Mouse (Mus musculus) bone marrow, adult 2 months (tissue): ENCODE results near the gene Uqcc1. TPM values are rescaled to one million over a fixed set of nuclear protein-coding genes. Genes with fewer than 3 reads are reported as not detected.

Source experiments
- H3K27ac ChIP-seq: fragments of 200-500 bp; 2 replicates; pipeline ENCODE4 v1.5.1; 2012; ENCODE audit warnings: low read depth, mild to moderate bottlenecking, control low read depth, inconsistent platforms, low read length; ENCODE audit not compliant: control insufficient read depth, poor library complexity, insufficient read depth
- H3K4me1 ChIP-seq: fragments of 200-500 bp; 2 replicates; pipeline ENCODE4 v1.6.1; 2011; ENCODE audit warnings: low read length; ENCODE audit not compliant: control insufficient read depth, insufficient read depth
- H3K4me3 ChIP-seq: fragments of 200-500 bp; replicated peaks from 2 replicates; pipeline ENCODE3; 2011; ENCODE audit warnings: mild to moderate bottlenecking, low read depth, low read length, control low read depth; ENCODE audit not compliant: control insufficient read depth
- CTCF ChIP-seq: fragments of 200-500 bp; IDR thresholded peaks from 2 replicates; pipeline ENCODE4 v1.5.1; 2011; ENCODE audit warnings: low read length, control low read depth; ENCODE audit not compliant: control insufficient read depth, insufficient read depth
- POLR2A ChIP-seq: fragments of 200-500 bp; IDR thresholded peaks from 2 replicates; pipeline ENCODE4 v1.6.1; 2011; ENCODE audit warnings: low read depth, mild to moderate bottlenecking, control low read depth, low read length, borderline replicate concordance; ENCODE audit not compliant: control insufficient read depth
- WGBS: fragments of 180-500 bp; shearing (Covaris S2); methylation state at CpG from one replicate; pipeline ENCODE4 v1.1.7; 2018; 5-methylcytosine and 5-hydroxymethylcytosine counted together
- polyA plus RNA-seq: library from polyadenylated mRNA; stranded (reverse); fragments of >200 nt; gene quantifications from 2 replicates; pipeline ENCODE4 v1.2.4, GENCODE M21; 2011; ENCODE audit warnings: low replicate concordance; ENCODE audit not compliant: missing spikeins, insufficient read depth, insufficient read length

Gene Uqcc1
- polyA plus RNA-seq, 1 experiment, result 14.9 TPM

GRCm38 (mm10) chr2:155878964-155879876 is 50.9 kb downstream of the Uqcc1 start:
- peak overlapping the region; percentile 67 for H3K27ac ChIP-seq
- peaks cover 2% of the 10 kb centered on the region; the same call in 1 of the 2 replicates for H3K4me1 ChIP-seq
- no peak for TF ChIP-seq POLR2A
- TF ChIP-seq CTCF, result no peak
- WGBS, result 65% methylated on average over 21 of the region's 21 CpGs
- H3K4me3 ChIP-seq, result no peak overlapping the region

GRCm38 (mm10) chr2:155873636-155874035 is 56.5 kb downstream of the Uqcc1 start:
- TF ChIP-seq POLR2A, result no peak
- no peak for TF ChIP-seq CTCF
- no peak overlapping the region for H3K4me3 ChIP-seq
- H3K27ac ChIP-seq, result no peak overlapping the region
- WGBS, result 80% methylated on average over 6 of the region's 6 CpGs
- H3K4me1 ChIP-seq, result no peaks in the 10 kb centered on the region

- H3K4me1 ChIP-seq, result no peaks in the 10 kb centered on the region
- H3K27ac ChIP-seq, result no peak overlapping the region
- TF ChIP-seq CTCF (no peak), POLR2A (no peak)
- WGBS, result 81% methylated on average over 10 of the region's 10 CpGs
- no peak overlapping the region for H3K4me3 ChIP-seq
Observed at GRCm38 (mm10) chr2:155872930-155873507, 57.1 kb downstream of the Uqcc1 start.

DNA sequence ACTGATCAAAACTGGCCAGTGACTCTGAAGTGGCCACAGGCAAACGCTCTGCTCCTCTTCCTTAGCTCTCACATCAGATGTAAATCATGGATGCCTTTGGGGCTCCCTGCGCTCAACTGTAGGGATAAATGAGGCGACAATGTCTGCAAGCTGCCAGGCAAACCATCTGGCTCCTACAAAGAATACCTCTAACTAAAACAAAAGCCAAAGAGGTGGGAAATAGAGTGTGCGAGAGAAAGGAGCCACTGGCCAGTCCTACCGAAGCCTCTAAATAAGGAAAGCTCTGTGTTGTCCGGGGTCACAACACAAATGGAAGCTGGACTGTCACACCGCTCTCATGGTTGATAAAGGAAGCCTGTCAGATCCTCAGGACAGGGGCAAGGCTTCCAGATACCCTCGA is 57.6 kb downstream of the Uqcc1 start:
- 88% methylated on average over 8 of the region's 8 CpGs for WGBS
- TF ChIP-seq CTCF (no peak), POLR2A (no peak)
- Histone ChIP-seq H3K27ac (no peak overlapping the region), H3K4me1 (no peaks in the 10 kb centered on the region), H3K4me3 (no peak overlapping the region)

DNA sequence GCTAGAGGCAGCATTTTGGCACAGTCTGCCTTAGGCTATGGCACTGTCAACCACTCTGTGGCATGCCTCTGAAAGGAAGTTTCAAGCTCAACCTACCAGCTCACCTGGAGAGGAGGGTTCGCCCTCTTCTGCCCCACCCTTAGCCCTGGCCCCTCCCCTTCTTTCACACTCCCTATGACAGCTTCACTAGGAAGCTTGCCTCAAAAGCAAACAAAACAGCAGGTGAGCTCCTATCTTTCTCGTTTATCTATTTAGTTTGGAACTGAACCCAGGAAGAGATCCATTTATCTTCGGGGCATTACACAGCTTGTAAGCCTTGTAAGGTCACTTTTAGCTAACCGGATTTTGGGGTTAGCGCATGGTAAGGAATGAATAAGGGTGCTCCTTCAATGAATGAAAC is 60.3 kb downstream of the Uqcc1 start:
- TF ChIP-seq CTCF, result no peak
- no peak for TF ChIP-seq POLR2A
- Histone ChIP-seq H3K4me3 (no peak overlapping the region), H3K27ac (no peak overlapping the region), H3K4me1 (no peaks in the 10 kb centered on the region)
- 79% methylated on average over 5 of the region's 5 CpGs for WGBS

DNA sequence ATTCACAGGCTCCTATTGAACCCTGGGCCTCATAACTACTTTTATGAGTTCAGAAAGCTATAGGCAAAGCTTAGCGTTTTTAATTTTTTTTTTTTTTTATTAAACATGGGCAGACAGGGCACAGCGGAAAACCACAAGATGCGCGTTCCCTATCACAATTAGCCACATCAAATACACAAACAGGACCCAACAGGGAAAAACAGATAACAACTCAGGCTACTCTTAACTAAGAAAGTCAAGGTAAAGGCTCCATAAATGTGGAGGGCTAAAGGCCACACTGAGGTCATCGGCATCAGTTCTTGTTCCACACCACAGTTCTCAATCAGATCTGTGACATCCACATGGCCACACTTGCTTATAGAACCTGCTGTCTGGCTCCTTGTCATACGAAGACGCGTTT is 61.8 kb downstream of the Uqcc1 start:
- WGBS, result 72% methylated on average over 8 of the region's 8 CpGs
- no peak for TF ChIP-seq POLR2A
- no peak for TF ChIP-seq CTCF
- Histone ChIP-seq H3K4me3 (no peak overlapping the region), H3K4me1 (no peaks in the 10 kb centered on the region), H3K27ac (no peak overlapping the region)

- no peak overlapping the region for H3K4me3 ChIP-seq
- WGBS, result 89% methylated on average over 11 of the region's 11 CpGs
- TF ChIP-seq CTCF, result no peak
- TF ChIP-seq POLR2A, result no peak
- no peak overlapping the region for H3K27ac ChIP-seq
- H3K4me1 ChIP-seq, result no peaks in the 10 kb centered on the region
Observed at GRCm38 (mm10) chr2:155863301-155863867, 66.7 kb downstream of the Uqcc1 start.

DNA sequence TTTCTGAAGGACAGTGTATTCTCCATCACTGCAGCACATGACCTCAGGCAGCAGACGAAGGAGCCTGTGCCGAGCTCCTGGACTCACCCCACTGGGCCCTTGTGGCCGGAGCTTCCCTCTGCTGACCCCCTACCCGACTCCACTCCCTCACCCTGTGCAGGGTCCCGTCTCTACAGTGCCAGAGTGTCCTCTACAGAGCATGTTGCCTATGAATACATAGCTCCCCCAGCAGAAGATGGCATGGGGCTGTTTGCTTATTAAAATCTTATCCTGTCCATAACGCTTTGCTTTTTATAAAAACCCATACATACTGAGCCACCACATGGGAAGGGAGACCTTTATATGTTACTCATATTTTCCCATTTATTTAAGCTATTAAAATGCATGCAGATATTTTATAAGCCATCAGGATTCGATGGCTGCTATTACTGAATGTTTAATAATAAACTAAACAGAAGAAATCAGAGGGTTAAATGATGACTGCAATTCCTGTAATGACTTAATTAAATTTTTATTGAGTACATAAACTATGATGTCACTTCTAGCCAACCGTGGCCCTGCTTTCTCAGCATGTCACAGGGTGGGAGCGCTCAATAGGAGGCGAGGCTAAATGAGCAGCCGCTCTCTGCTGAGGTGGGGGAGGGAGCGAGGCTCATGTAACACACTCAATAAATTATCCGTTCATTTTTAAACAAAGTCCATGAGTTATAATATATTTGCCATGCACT is 67.4 kb downstream of the Uqcc1 start:
- no peak for TF ChIP-seq POLR2A
- no peak for TF ChIP-seq CTCF
- no peak overlapping the region for H3K4me3 ChIP-seq
- 90% methylated on average over 13 of the region's 13 CpGs for WGBS
- no peak overlapping the region for H3K27ac ChIP-seq
- H3K4me1 ChIP-seq, result no peaks in the 10 kb centered on the region
